Mouse (Mus musculus): ENCODE data around the gene Gm4187.
"Not testable (repeated sequence)": the region's sequence is repeated elsewhere in the genome, so short reads cannot be mapped to it uniquely, and the experiment has no call there.

Gm4187 gene

DNA sequence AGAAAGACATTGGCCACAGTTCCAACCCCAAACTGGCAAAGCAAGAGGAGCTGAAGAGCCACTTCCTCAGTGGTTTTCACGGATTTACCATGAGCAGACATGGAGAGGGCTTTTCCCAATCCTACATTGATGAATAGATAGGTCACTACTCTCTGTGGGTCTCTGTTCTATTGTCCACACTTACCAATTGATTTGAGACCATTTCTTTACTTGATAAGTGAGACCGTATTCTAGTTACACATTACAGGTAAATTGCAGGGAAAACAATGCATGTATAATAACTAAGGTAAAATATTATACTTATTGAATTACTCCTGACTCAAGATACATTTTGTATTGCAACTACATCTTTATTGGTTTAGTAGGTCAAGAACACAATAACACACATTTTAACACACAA is at the start of gene Gm4187:
Gene Gm4187 (minus strand): TSS at position 101 of the 400 bp plus-strand sequence.
- not testable (repeated sequence) for DNase-seq

DNA sequence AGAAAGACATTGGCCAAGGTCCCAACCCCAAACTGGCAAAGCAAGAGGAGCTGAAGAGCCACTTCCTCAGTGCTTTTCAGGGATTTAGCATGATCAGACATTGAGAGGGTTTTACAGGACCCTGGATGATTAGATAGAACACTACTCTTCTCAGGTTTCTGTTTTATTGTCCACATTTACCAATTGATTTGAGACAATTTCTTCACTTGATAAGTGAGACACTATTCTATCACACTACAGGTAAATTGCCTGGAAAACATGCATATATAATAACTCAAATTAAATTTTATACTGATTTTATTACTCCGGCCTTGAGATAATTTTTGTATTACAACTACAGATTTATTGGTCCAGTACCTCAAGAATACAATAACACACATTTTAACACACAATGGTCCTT is 41.4 kb upstream of the Gm4187 start, which contains the start of gene Gm8660:
Gene Gm8660 (minus strand): TSS at position 101 of the 400 bp plus-strand sequence.
- DNase-seq = not testable (repeated sequence)
